Mouse (Mus musculus): ENCODE measurements around the gene Sfxn3. TPM values are rescaled to one million over a fixed set of nuclear protein-coding genes. Genes with fewer than 3 reads are reported as not detected.

Gene Sfxn3
- polyA plus RNA-seq, 1 experiment from 2014 or later, result 29.0 TPM

GRCm38 (mm10) chr19:45013581-45014225 is 33.6 kb upstream of the Sfxn3 start:
- Histone ChIP-seq H3K27ac (peak overlapping the region; percentile 99), H3K4me3 (replicated peaks; ENCODE audit: low read depth, low read length) (no peak overlapping the region), H3K27me3 (ENCODE audit: insufficient read depth, low read length) (no peaks in the 10 kb centered on the region), H3K4me2 (ENCODE audit: low read length) (peak overlapping the region; percentile 97; the same call in 1 of the 2 replicates), H3K9ac (ENCODE audit: low read depth, low read length) (no peak overlapping the region), H3K4me1 (replicated peaks; ENCODE audit: insufficient read depth, low read length) (peaks cover 28% of the 10 kb centered on the region), H3K36me3 (ENCODE audit: insufficient read depth, low read length) (0 out of 2 replicates have a peak, but pooled peaks cover 11% of the 10 kb centered on the region), H3K9me3 (replicated peaks; ENCODE audit: low read length) (no peaks in the 10 kb centered on the region)
- DNase-seq (ENCODE audit: low spot score) (no peak), ATAC-seq (replicated peaks; ENCODE audit: low FRiP score, low read depth) (no peak)
- 47% methylated on average over 6 of the region's 6 CpGs for WGBS
- TF ChIP-seq CTCF (IDR thresholded peaks at IDR 0.05; ENCODE audit: low read depth), result no peak

GRCm38 (mm10) chr19:45014335-45014971 is 32.9 kb upstream of the Sfxn3 start, which contains the start of gene Lzts2:
Gene Lzts2, plus strand, starts transcription at chr19:45014414.
- H3K9ac ChIP-seq (ENCODE audit: low read depth, low read length), result peak within 1 kb of the TSS; percentile 76
- 0 out of 2 replicates have a peak, but pooled peaks have one; percentile 2 for TF ChIP-seq CTCF (IDR thresholded peaks at IDR 0.05; ENCODE audit: low read depth)
- H3K36me3 ChIP-seq (ENCODE audit: insufficient read depth, low read length), result 0 out of 2 replicates have a peak, but pooled peaks cover 11% of the 10 kb centered on the region
- peak within 1 kb of the TSS; percentile 97 for H3K4me2 ChIP-seq (ENCODE audit: low read length)
- no peaks in the 10 kb centered on the region for H3K9me3 ChIP-seq (replicated peaks; ENCODE audit: low read length)
- peaks cover 36% of the 10 kb centered on the region for H3K4me1 ChIP-seq (replicated peaks; ENCODE audit: insufficient read depth, low read length)
- ATAC-seq (replicated peaks; ENCODE audit: low FRiP score, low read depth) (peak; percentile 17), DNase-seq (ENCODE audit: low spot score) (peak; percentile 63)
- peak within 1 kb of the TSS; percentile 99 for H3K27ac ChIP-seq
- 6% methylated on average over 10 of the region's 10 CpGs for WGBS
- H3K27me3 ChIP-seq (ENCODE audit: insufficient read depth, low read length), result no peaks in the 10 kb centered on the region
- H3K4me3 ChIP-seq (replicated peaks; ENCODE audit: low read depth, low read length), result peak within 1 kb of the TSS; percentile 73

GRCm38 (mm10) chr19:45014981-45015402 is 32.3 kb upstream of the Sfxn3 start:
- H3K9ac ChIP-seq (ENCODE audit: low read depth, low read length), result peak overlapping the region; percentile 76
- H3K27me3 ChIP-seq (ENCODE audit: insufficient read depth, low read length), result no peaks in the 10 kb centered on the region
- ATAC-seq (replicated peaks; ENCODE audit: low FRiP score, low read depth), result peak; percentile 25
- peak overlapping the region; percentile 99 for H3K27ac ChIP-seq
- peaks cover 39% of the 10 kb centered on the region for H3K4me1 ChIP-seq (replicated peaks; ENCODE audit: insufficient read depth, low read length)
- no peak for TF ChIP-seq CTCF (IDR thresholded peaks at IDR 0.05; ENCODE audit: low read depth)
- DNase-seq (ENCODE audit: low spot score), result peak; percentile 63
- 0 out of 2 replicates have a peak, but pooled peaks cover 8% of the 10 kb centered on the region for H3K36me3 ChIP-seq (ENCODE audit: insufficient read depth, low read length)
- peak overlapping the region; percentile 73 for H3K4me3 ChIP-seq (replicated peaks; ENCODE audit: low read depth, low read length)
- H3K4me2 ChIP-seq (ENCODE audit: low read length), result peak overlapping the region; percentile 97
- no peaks in the 10 kb centered on the region for H3K9me3 ChIP-seq (replicated peaks; ENCODE audit: low read length)
- WGBS, result under 1% methylated on average over 25 of the region's 25 CpGs

DNA sequence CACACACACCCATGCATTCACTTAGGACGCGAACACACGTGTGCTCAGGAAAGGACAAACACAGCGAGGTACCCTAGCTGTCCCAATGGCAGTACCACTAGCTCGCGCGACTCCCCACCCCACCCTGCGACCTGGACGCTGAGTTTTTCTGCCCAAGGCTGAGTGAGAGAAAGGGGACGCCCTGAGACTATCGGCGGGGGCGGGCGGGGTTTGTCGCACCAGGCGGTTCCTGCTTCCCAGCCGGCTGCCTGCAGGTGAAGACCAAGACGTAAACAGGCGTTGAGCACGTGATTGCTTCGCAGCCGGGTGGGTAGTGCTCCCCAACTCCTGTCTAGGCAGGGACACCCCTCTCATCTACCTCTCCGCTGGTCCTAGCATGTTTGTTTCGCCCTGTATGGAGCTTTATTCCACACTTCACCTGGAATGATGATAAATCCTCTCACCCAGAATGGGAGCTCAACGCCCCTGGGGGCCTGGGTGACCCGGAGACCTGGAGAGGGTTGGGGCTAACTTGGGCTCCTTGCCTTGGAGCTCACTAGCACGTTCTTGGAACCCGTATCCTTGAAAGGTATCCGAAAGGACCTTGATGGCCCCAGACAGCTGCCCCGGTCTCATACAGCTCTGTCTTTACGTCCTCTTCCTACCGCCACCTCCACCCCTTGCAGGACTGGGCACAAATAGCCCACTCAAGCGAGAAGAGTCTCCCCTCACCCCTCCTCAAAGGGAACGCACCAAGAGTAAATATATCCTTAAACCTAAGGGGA is 31.6 kb upstream of the Sfxn3 start:
- TF ChIP-seq CTCF (IDR thresholded peaks at IDR 0.05; ENCODE audit: low read depth), result no peak
- Histone ChIP-seq H3K9me3 (replicated peaks; ENCODE audit: low read length) (no peaks in the 10 kb centered on the region), H3K4me2 (ENCODE audit: low read length) (peak overlapping the region; percentile 97), H3K27ac (peak overlapping the region; percentile 99), H3K27me3 (ENCODE audit: insufficient read depth, low read length) (no peaks in the 10 kb centered on the region), H3K9ac (ENCODE audit: low read depth, low read length) (peak overlapping the region; percentile 76), H3K4me3 (replicated peaks; ENCODE audit: low read depth, low read length) (peak overlapping the region; percentile 73), H3K36me3 (ENCODE audit: insufficient read depth, low read length) (0 out of 2 replicates have a peak, but pooled peaks cover 1% of the 10 kb centered on the region), H3K4me1 (replicated peaks; ENCODE audit: insufficient read depth, low read length) (peaks cover 42% of the 10 kb centered on the region)
- peak; percentile 48 for DNase-seq (ENCODE audit: low spot score)
- WGBS, result under 1% methylated on average over 34 of the region's 34 CpGs
- ATAC-seq (replicated peaks; ENCODE audit: low FRiP score, low read depth), result no peak

- peaks cover 50% of the 10 kb centered on the region for H3K4me1 ChIP-seq (replicated peaks; ENCODE audit: insufficient read depth, low read length)
These were observed 30.7 kb upstream of the Sfxn3 start for GRCm38 (mm10) chr19:45016341-45017215.

More at GRCm38 (mm10) chr19:45016341-45017215, 30.7 kb upstream of the Sfxn3 start:
- peak overlapping the region; percentile 99 for H3K27ac ChIP-seq
- H3K4me2 ChIP-seq (ENCODE audit: low read length), result peak overlapping the region; percentile 97
- no peaks in the 10 kb centered on the region for H3K27me3 ChIP-seq (ENCODE audit: insufficient read depth, low read length)
- no peak for TF ChIP-seq CTCF (IDR thresholded peaks at IDR 0.05; ENCODE audit: low read depth)
- peaks cover 5% of the 10 kb centered on the region for H3K36me3 ChIP-seq (ENCODE audit: insufficient read depth, low read length)
- peak overlapping the region; percentile 73 for H3K4me3 ChIP-seq (replicated peaks; ENCODE audit: low read depth, low read length)
- H3K9ac ChIP-seq (ENCODE audit: low read depth, low read length), result peak overlapping the region; percentile 86
- WGBS, result 0% methylated on average over 17 of the region's 18 CpGs
- H3K9me3 ChIP-seq (replicated peaks; ENCODE audit: low read length), result no peaks in the 10 kb centered on the region
- ATAC-seq (replicated peaks; ENCODE audit: low FRiP score, low read depth), result peak; percentile 31
- peak; percentile 92 for DNase-seq (ENCODE audit: low spot score)

Measured in kidney, postnatal 0 days (tissue).